Mouse (Mus musculus): ENCODE results near the gene Aph1a. TPM values are rescaled to one million over a fixed set of nuclear protein-coding genes. Genes with fewer than 3 reads are reported as not detected.
A peak's percentile ranks its signal among the peaks of the same experiment; 100 is the strongest.
"Not testable (repeated sequence)": the region's sequence is repeated elsewhere in the genome, so short reads cannot be mapped to it uniquely, and the experiment has no call there.

The Aph1a gene
- total RNA-seq, 2 experiments from 2014 or later = 72.2 to 83.3 TPM

- DNase-seq = not testable (repeated sequence)
Measured at GRCm38 (mm10) chr3:95920532-95920931, 26.8 kb downstream of the Aph1a start.

GRCm38 (mm10) chr3:95923429-95923828 is 29.7 kb downstream of the Aph1a start:
- not testable (repeated sequence) for DNase-seq

- DNase-seq = no peak
Measured at GRCm38 (mm10) chr3:95924185-95924584, 30.4 kb downstream of the Aph1a start.

GRCm38 (mm10) chr3:95925087-95925486 is 31.3 kb downstream of the Aph1a start:
- no peak for DNase-seq

GRCm38 (mm10) chr3:95928261-95928657 is 34.5 kb downstream of the Aph1a start:
- DNase-seq = no peak

GRCm38 (mm10) chr3:95928658-95929503 is 35.1 kb downstream of the Aph1a start, which contains the start of gene Anp32e:
Gene Anp32e (plus strand): TSS chr3:95929246.
- peak; percentile 97 to 98 for DNase-seq

- DNase-seq = peak; percentile 23 to 30
Measured at GRCm38 (mm10) chr3:95929581-95930470, 36.1 kb downstream of the Aph1a start.

GRCm38 (mm10) chr3:95930471-95930789 is 36.7 kb downstream of the Aph1a start:
- no peak for DNase-seq

- no peak for DNase-seq
Measured at GRCm38 (mm10) chr3:95931471-95931870, 37.7 kb downstream of the Aph1a start.

GRCm38 (mm10) chr3:95932157-95932556 is 38.4 kb downstream of the Aph1a start:
- DNase-seq = no peak

GRCm38 (mm10) chr3:95932566-95932965 is 38.8 kb downstream of the Aph1a start:
- DNase-seq = no peak

- DNase-seq = no peak
Measured at GRCm38 (mm10) chr3:95933111-95933750, 39.5 kb downstream of the Aph1a start.

- no peak for DNase-seq
Measured at GRCm38 (mm10) chr3:95934448-95934847, 40.7 kb downstream of the Aph1a start.

- DNase-seq = no peak
Measured at GRCm38 (mm10) chr3:95938217-95938616, 44.4 kb downstream of the Aph1a start.

GRCm38 (mm10) chr3:95938835-95939234 is 45.1 kb downstream of the Aph1a start:
- DNase-seq = no peak

GRCm38 (mm10) chr3:95942749-95943148 is 49.0 kb downstream of the Aph1a start:
- no peak for DNase-seq

GRCm38 (mm10) chr3:95943226-95943625 is 49.5 kb downstream of the Aph1a start:
- no peak for DNase-seq

GRCm38 (mm10) chr3:95944742-95945141 is 51.0 kb downstream of the Aph1a start:
- no peak for DNase-seq

GRCm38 (mm10) chr3:95945731-95946240 is 52.0 kb downstream of the Aph1a start:
- DNase-seq = no peak
